Mouse (Mus musculus): ENCODE measurements at regions not wholly inside any gene's neighbourhood (a gene's known extent, or its start where the extent isn't known, plus 50 kb on each side); places are given as distances from the start of the nearest gene placed in this dataset.

DNA sequence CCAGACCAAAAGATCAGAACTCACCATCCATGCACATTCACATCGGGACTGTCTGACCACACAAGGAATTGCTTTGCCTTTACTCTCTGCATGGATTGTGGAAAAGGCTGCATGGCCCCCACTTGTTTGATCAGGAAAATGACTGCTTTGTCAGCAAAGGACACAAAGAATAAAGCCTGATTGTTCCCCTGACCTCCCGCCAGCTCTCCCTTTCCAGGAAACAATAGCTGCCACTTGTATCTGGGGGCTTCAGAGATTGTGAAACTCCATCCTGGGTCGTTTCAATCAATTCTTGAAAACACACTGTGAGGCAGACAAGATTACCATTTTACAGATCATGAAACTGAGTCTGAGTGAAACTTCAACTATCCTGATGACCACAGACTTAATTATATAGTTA lies 70.7 kb downstream of the Zic3 start:
- TF ChIP-seq CTCF (IDR thresholded peaks at IDR 0.05; ENCODE audit: low read depth) (no peak), EP300 (IDR thresholded peaks at IDR 0.05; ENCODE audit: low read depth) (no peak)
